In the genomic region with DNA sequence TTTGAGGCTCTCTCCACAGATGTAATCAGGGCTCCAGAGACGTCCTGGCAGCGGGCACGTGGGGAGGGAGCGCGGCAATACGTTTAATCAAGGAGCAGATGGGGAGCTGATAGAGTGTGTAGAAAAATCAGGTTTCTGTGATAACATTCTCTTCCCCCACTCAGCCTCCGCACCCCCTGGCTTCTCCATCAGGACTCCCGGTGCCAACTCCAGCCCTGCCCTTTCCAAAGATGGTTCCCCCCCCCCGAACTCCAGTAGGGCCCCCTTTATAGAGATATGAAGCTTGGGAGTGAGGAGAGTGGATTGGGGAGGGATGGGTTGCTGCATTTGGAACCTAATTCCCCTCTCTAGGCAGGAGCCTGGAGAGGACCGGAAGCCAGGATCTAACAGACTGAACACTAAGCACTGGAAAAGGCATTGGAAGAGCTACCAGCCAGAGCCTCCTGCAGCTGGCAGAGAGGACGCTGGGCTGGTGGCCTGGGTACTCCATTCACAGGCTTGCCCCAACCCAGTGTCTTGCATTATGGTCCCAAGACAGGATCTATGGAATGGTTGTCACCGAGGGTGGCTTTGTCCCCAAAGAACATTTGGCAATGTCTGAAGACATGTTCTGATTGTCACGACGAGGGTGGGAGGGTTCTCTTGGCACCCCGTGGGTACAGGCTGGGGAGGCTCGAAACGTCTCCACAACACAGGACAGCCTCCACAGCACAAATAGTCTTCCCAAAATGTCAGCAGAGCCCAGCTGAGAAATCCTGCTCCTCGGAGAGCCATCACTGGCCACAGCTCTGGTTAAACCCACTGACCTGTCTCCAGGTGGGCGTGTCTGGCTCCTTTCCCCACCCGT, we compare ENCODE assay signal across 14 mouse cellular contexts.
DNase-seq lines count a peak whose midpoint lies in the region; ATAC-seq lines count a peak whose summit lies in the region.
"Had no signal": no experiment of that assay in that cellular context is flagged by ENCODE, and none has a peak within 500 bp of the region (broad histone marks: within the 10 kb centered on the region; RNA-seq: fewer than 3 reads in every experiment).

No protein-coding gene starts in this region.

- H3K27ac ChIP-seq in midbrain, embryonic 10.5 days (replicated peaks) = peak overlapping the region; percentile 33; the same call in 1 of the 2 replicates
- no peak overlapping the region for H3K27ac ChIP-seq in midbrain, embryonic 11.5 days (ENCODE audit: low read depth, low read length)
- no peak overlapping the region for H3K27ac ChIP-seq in hindbrain, embryonic 16.5 days (ENCODE audit: low read depth, low read length)
- H3K27ac ChIP-seq: embryonic facial prominence, embryonic 12.5 days; liver, embryonic 14.5 days had no signal

- ATAC-seq in midbrain, embryonic 11.5 days (ENCODE audit: low FRiP score) = no peak
- ATAC-seq in hindbrain, embryonic 16.5 days = peak; percentile 35; the same call in 1 of the 2 replicates

- H3K9me3 ChIP-seq in midbrain, embryonic 10.5 days (replicated peaks) = no peaks in the 10 kb centered on the region
- H3K9me3 ChIP-seq in midbrain, embryonic 11.5 days (ENCODE audit: control insufficient read depth, low read length) = no peaks in the 10 kb centered on the region
- H3K9me3 ChIP-seq in hindbrain, embryonic 16.5 days (ENCODE audit: control insufficient read depth, low read length) = no peaks in the 10 kb centered on the region
- H3K9me3 ChIP-seq: embryonic facial prominence, embryonic 12.5 days had no signal

- H3K4me3 ChIP-seq in midbrain, embryonic 10.5 days = no peak overlapping the region
- H3K4me3 ChIP-seq in midbrain, embryonic 11.5 days (ENCODE audit: low read depth, low read length) = no peak overlapping the region
- no peak overlapping the region for H3K4me3 ChIP-seq in hindbrain, embryonic 16.5 days (ENCODE audit: low read length)
- H3K4me3 ChIP-seq: embryonic facial prominence, embryonic 12.5 days had no signal

- H3K4me2 ChIP-seq in midbrain, embryonic 11.5 days = no peak overlapping the region
- H3K4me2 ChIP-seq in hindbrain, embryonic 16.5 days (ENCODE audit: low read length) = no peak overlapping the region
- H3K4me2 ChIP-seq: embryonic facial prominence, embryonic 12.5 days; heart, embryonic 11.5 days had no signal

- H3K27me3 ChIP-seq in midbrain, embryonic 10.5 days (ENCODE audit: low read depth, poor library complexity, severe bottlenecking) = no peaks in the 10 kb centered on the region
- H3K27me3 ChIP-seq in midbrain, embryonic 11.5 days (ENCODE audit: control insufficient read depth, insufficient read depth, low read length) = no peaks in the 10 kb centered on the region
- no peaks in the 10 kb centered on the region for H3K27me3 ChIP-seq in hindbrain, embryonic 16.5 days (replicated peaks; ENCODE audit: control insufficient read depth, insufficient read depth, low read length)
- H3K27me3 ChIP-seq: embryonic facial prominence, embryonic 12.5 days had no signal

- H3K9ac ChIP-seq in midbrain, embryonic 11.5 days (ENCODE audit: low read length) = no peak overlapping the region
- no peak overlapping the region for H3K9ac ChIP-seq in hindbrain, embryonic 16.5 days (ENCODE audit: low read depth, low read length)
- H3K9ac ChIP-seq: embryonic facial prominence, embryonic 12.5 days; liver, embryonic 14.5 days had no signal

- intact Hi-C loops in left cerebral cortex, postnatal 25 days (cut with DNase I) = loop anchor here (2.0 to 5.0 kb wide), 3 partner anchors 88 to 418 kb away; a partner anchor contains a TSS

- H3K36me3 ChIP-seq in midbrain, embryonic 10.5 days = no peaks in the 10 kb centered on the region
- no peaks in the 10 kb centered on the region for H3K36me3 ChIP-seq in midbrain, embryonic 11.5 days (ENCODE audit: control insufficient read depth, insufficient read depth, low read length)
- H3K36me3 ChIP-seq in hindbrain, embryonic 16.5 days (ENCODE audit: control insufficient read depth, insufficient read depth, low read length) = no peaks in the 10 kb centered on the region
- H3K36me3 ChIP-seq: embryonic facial prominence, embryonic 12.5 days had no signal

- 86% methylated on average over 20 of the region's 20 CpGs for WGBS in midbrain, embryonic 10.5 days
- 83% methylated on average over 20 of the region's 20 CpGs for WGBS in midbrain, embryonic 11.5 days
- 62% methylated on average over 20 of the region's 20 CpGs for WGBS in hindbrain, embryonic 16.5 days

- no peak for DNase-seq in midbrain, embryonic 10.5 days (ENCODE audit: low spot score)
- no peak for DNase-seq in midbrain, embryonic 11.5 days (ENCODE audit: low spot score, missing footprints)
- DNase-seq in left cerebral cortex, postnatal 25 days (ENCODE audit: low spot score in 2 of 2) = peak; percentile 35 to 80
- DNase-seq in telencephalon, adult 2 months (ENCODE audit: low read depth, low spot score) = peak; percentile 65
- no peak for DNase-seq in T-cell, adult 2 months (ENCODE audit: low spot score)
- DNase-seq in lung, postnatal 10 days = no peak
- no peak for DNase-seq in cerebellum, adult 11 months
- DNase-seq: adrenal gland, postnatal 10 days; cerebellum, adult 11-12 months; thymus, adult 18-20 months had no signal

- peaks cover 23% of the 10 kb centered on the region for H3K4me1 ChIP-seq in midbrain, embryonic 10.5 days
- peaks cover 2% of the 10 kb centered on the region; the same call in 1 of the 2 replicates for H3K4me1 ChIP-seq in midbrain, embryonic 11.5 days (ENCODE audit: control insufficient read depth, insufficient read depth, low read length)
- peaks cover 9% of the 10 kb centered on the region for H3K4me1 ChIP-seq in hindbrain, embryonic 16.5 days (ENCODE audit: control insufficient read depth, insufficient read depth, low read depth, low read length)
- H3K4me1 ChIP-seq: embryonic facial prominence, embryonic 12.5 days had no signal

Comparison
In these comparisons a context has a peak if more than half of its experiments do, and no peak if none do; other contexts are left out.
1. DNase-seq: peak in left cerebral cortex, postnatal 25 days (2 of 2) and telencephalon, adult 2 months (single experiment); none in midbrain, embryonic 10.5 days (single experiment), midbrain, embryonic 11.5 days (single experiment), T-cell, adult 2 months (single experiment), lung, postnatal 10 days (single experiment) and cerebellum, adult 11 months (single experiment).